Mouse (Mus musculus) lung, postnatal 0 days (tissue): Measurements from ENCODE around the gene Alkbh6. TPM values are rescaled to one million over a fixed set of nuclear protein-coding genes. Genes with fewer than 3 reads are reported as not detected.

Experiments
- ATAC-seq: fragments of 200-750 bp; cut with Nextera tagmentation; 2 replicates; pipeline ENCODE4 v1.8.0; 2017; ENCODE audit warnings: moderate library complexity
- DNase-seq: peaks from one replicate; pipeline ENCODE4 v3.0.0-alpha.2; 2016; ENCODE audit warnings: low spot score
- H3K27ac ChIP-seq: fragments of 300-500 bp; sonication (generic); 2 replicates; pipeline ENCODE4 v1.5.1; 2014; ENCODE audit warnings: antibody characterized with exemption, mild to moderate bottlenecking, low read length, mixed read lengths
- H3K27me3 ChIP-seq: fragments of 300-500 bp; sonication (generic); replicated peaks from 2 replicates; pipeline ENCODE4 v1.6.1; 2014; ENCODE audit warnings: low read length, mixed read lengths; ENCODE audit not compliant: insufficient read depth
- H3K36me3 ChIP-seq: fragments of 300-500 bp; sonication (generic); 2 replicates; pipeline ENCODE4 v1.6.1; 2014; ENCODE audit warnings: low read length, mixed read lengths; ENCODE audit not compliant: insufficient read depth
- H3K4me1 ChIP-seq: fragments of 300-500 bp; sonication (generic); 2 replicates; pipeline ENCODE4 v1.6.1; 2014; ENCODE audit warnings: antibody characterized with exemption, low read depth, low read length, mixed read lengths; ENCODE audit not compliant: insufficient read depth
- H3K4me2 ChIP-seq: fragments of 300-500 bp; sonication (generic); replicated peaks from 2 replicates; pipeline ENCODE4 v1.6.1; 2014; ENCODE audit warnings: low read depth, mild to moderate bottlenecking, low read length, moderate library complexity, mixed read lengths
- H3K4me3 ChIP-seq: fragments of 300-500 bp; sonication (generic); 2 replicates; pipeline ENCODE4 v1.5.1; 2014; ENCODE audit warnings: low read depth, low read length
- H3K9ac ChIP-seq: fragments of 300-500 bp; sonication (generic); replicated peaks from 2 replicates; pipeline ENCODE4 v1.6.1; 2014; ENCODE audit warnings: low read depth, mild to moderate bottlenecking
- H3K9me3 ChIP-seq: fragments of 300-500 bp; sonication (generic); 2 replicates; pipeline ENCODE4 v1.6.1; 2016; ENCODE audit warnings: low read length, mixed read lengths
- CTCF ChIP-seq: IDR thresholded peaks from 2 replicates; pipeline ENCODE4 v1.5.1; 2016; ENCODE audit warnings: antibody characterized with exemption, mild to moderate bottlenecking
- EP300 ChIP-seq: IDR thresholded peaks from 2 replicates; pipeline ENCODE4 v1.6.1; 2016; ENCODE audit warnings: antibody characterized with exemption, mild to moderate bottlenecking, control low read depth
- WGBS: fragments of 180-500 bp; shearing (Covaris S2); extraction: QIAGEN DNeasy Blood & Tissue Kit; methylation state at CpG from one replicate; pipeline ENCODE4 v1.1.7; 2014; 5-methylcytosine and 5-hydroxymethylcytosine counted together
- polyA plus RNA-seq: library from polyadenylated mRNA; unstranded; fragments of >200 nt; fragmentation: Nextera tagmentation; extraction: Ambion mirVana; gene quantifications from 2 replicates; pipeline ENCODE4 v1.2.1, GENCODE M21; 2015

Gene Alkbh6
- polyA plus RNA-seq, 1 experiment from 2014 or later: 78.2 TPM

- no peaks in the 10 kb centered on the region for H3K9me3 ChIP-seq
- no peaks in the 10 kb centered on the region for H3K36me3 ChIP-seq
- H3K9ac ChIP-seq: no peak overlapping the region
- WGBS: 55% methylated on average over 13 of the region's 13 CpGs
- no peak overlapping the region for H3K27ac ChIP-seq
- H3K4me3 ChIP-seq: no peak overlapping the region
- no peaks in the 10 kb centered on the region for H3K27me3 ChIP-seq
- DNase-seq (no peak), ATAC-seq (no peak)
- no peak for TF ChIP-seq CTCF
- TF ChIP-seq EP300: no peak
- H3K4me1 ChIP-seq: no peaks in the 10 kb centered on the region
- no peak overlapping the region for H3K4me2 ChIP-seq
Observed at GRCm38 (mm10) chr7:30315559-30316529, 7.3 kb downstream of the Alkbh6 start.

DNA sequence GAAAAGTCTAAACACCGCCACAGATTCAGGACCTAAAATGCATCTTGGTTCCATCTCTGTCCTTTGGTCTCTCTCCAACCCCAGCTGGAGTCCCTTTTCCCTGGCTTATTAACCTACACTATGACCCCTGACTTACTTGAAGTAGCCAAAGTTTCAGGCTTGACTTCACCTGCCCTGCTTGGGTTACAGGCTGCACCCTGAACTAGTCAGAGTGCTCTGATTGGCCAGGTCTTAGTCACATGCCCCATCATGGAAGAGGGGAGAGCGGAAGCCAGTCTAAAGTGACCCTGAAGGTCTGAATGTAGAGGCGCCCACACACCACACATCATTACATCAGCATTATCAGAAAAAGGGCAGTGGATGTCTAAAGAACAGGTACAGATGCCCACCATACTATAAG lies 9.6 kb downstream of the Alkbh6 start:
- Histone ChIP-seq H3K4me1 (no peaks in the 10 kb centered on the region), H3K4me3 (no peak overlapping the region), H3K4me2 (no peak overlapping the region), H3K27ac (no peak overlapping the region), H3K9ac (no peak overlapping the region), H3K36me3 (no peaks in the 10 kb centered on the region), H3K9me3 (no peaks in the 10 kb centered on the region), H3K27me3 (no peaks in the 10 kb centered on the region)
- WGBS: 89% methylated on average over 3 of the region's 3 CpGs
- ATAC-seq (no peak), DNase-seq (no peak)
- no peak for TF ChIP-seq CTCF
- no peak for TF ChIP-seq EP300

- peak overlapping the region; percentile 63; the same call in 1 of the 2 replicates for H3K4me3 ChIP-seq
Observed at GRCm38 (mm10) chr7:30320946-30321345, 12.4 kb downstream of the Alkbh6 start.

GRCm38 (mm10) chr7:30321539-30322284 lies 13.2 kb downstream of the Alkbh6 start, which contains the start of gene E130208F15Rik:
TSS of gene E130208F15Rik (plus strand) at chr7:30321740.
- TF ChIP-seq EP300 (no peak), CTCF (no peak)
- Histone ChIP-seq H3K4me1 (no peaks in the 10 kb centered on the region), H3K36me3 (no peaks in the 10 kb centered on the region), H3K9me3 (no peaks in the 10 kb centered on the region; the same call in 1 of the 2 replicates), H3K9ac (peak within 1 kb of the TSS; percentile 69), H3K27ac (peak within 1 kb of the TSS; percentile 89), H3K4me3 (peak within 1 kb of the TSS; percentile 63), H3K4me2 (peak within 1 kb of the TSS; percentile 82), H3K27me3 (no peaks in the 10 kb centered on the region)
- ATAC-seq (peak; percentile 64), DNase-seq (peak; percentile 92)
- 2% methylated on average over 63 of the region's 63 CpGs for WGBS

More at GRCm38 (mm10) chr7:30320946-30321345, 12.4 kb downstream of the Alkbh6 start:
- peak overlapping the region; percentile 82 for H3K4me2 ChIP-seq
- no peaks in the 10 kb centered on the region for H3K36me3 ChIP-seq
- 79% methylated on average over 2 of the region's 2 CpGs for WGBS
- TF ChIP-seq EP300: no peak
- no peak for TF ChIP-seq CTCF
- no peaks in the 10 kb centered on the region for H3K27me3 ChIP-seq
- ATAC-seq (no peak), DNase-seq (no peak)
- H3K9me3 ChIP-seq: no peaks in the 10 kb centered on the region; the same call in 1 of the 2 replicates
- no peak overlapping the region for H3K27ac ChIP-seq
- H3K9ac ChIP-seq: no peak overlapping the region
- no peaks in the 10 kb centered on the region for H3K4me1 ChIP-seq

DNA sequence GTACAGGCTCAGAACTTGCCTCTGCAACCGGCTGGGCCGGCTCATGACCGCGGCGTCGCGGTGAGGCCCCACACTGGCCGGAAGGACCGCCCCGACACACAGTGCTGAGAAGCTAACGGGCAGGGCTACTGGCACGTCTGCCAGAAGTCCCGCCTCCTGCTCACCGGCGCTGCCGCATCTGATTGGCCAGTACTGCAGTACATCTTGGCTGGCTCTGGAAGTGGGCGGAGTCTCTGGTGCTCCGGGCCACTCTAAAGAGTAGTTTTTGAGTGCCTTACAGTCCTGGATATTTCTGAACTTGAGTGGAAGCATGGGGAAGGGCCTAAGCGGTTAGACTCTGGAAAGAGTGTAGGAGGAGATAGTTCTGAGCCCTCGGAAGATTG lies 13.8 kb downstream of the Alkbh6 start:
- no peak for TF ChIP-seq EP300
- TF ChIP-seq CTCF: no peak
- peak overlapping the region; percentile 63 for H3K4me3 ChIP-seq
- H3K9ac ChIP-seq: peak overlapping the region; percentile 69
- peak; percentile 99 for ATAC-seq
- peak; percentile 100 for DNase-seq
- no peaks in the 10 kb centered on the region; the same call in 1 of the 2 replicates for H3K9me3 ChIP-seq
- no peaks in the 10 kb centered on the region for H3K27me3 ChIP-seq
- peak overlapping the region; percentile 89 for H3K27ac ChIP-seq
- no peaks in the 10 kb centered on the region for H3K4me1 ChIP-seq
- 3% methylated on average over 20 of the region's 20 CpGs for WGBS
- H3K4me2 ChIP-seq: peak overlapping the region; percentile 82
- H3K36me3 ChIP-seq: no peaks in the 10 kb centered on the region

DNA sequence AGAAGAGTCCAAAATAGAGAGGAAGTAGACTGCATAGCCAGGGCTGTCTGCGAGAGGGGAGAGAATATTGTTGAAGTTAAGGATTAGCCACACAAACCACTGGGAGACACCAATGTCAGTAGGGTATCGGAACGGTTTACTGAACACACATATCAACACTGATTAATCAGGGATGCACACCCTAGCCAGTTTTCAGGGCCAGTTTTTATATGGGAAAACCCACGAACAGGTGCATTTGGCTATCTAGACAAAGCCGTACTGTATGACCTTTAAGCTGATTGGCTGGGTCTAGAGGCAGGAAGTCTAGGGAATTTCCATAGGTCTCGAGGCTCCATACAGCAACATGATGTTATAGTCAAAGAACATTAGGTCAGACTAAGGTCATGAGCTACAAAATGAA lies 14.3 kb downstream of the Alkbh6 start:
- ATAC-seq (no peak), DNase-seq (peak; percentile 19)
- Histone ChIP-seq H3K4me2 (peak overlapping the region; percentile 82), H3K4me3 (peak overlapping the region; percentile 63), H3K9ac (peak overlapping the region; percentile 10; the same call in 1 of the 2 replicates), H3K4me1 (no peaks in the 10 kb centered on the region), H3K36me3 (no peaks in the 10 kb centered on the region), H3K27me3 (no peaks in the 10 kb centered on the region), H3K9me3 (no peaks in the 10 kb centered on the region; the same call in 1 of the 2 replicates), H3K27ac (peak overlapping the region; percentile 69; the same call in 1 of the 2 replicates)
- WGBS: 18% methylated on average over 6 of the region's 6 CpGs
- TF ChIP-seq EP300 (no peak), CTCF (no peak)
